Mouse (Mus musculus) liver, embryonic 14.5 days (tissue): ENCODE measurements around the gene Fitm1.

Experiments used
- CTCF ChIP-seq: IDR thresholded peaks from 2 replicates; pipeline ENCODE4 v1.5.1; 2016; ENCODE audit warnings: antibody characterized with exemption, low read depth, control low read depth
- EP300 ChIP-seq: IDR thresholded peaks from 2 replicates; pipeline ENCODE4 v1.6.1; 2016; ENCODE audit warnings: antibody characterized with exemption, low read depth

GRCm38 (mm10) chr14:55586149-55586548, 10.7 kb downstream of the Fitm1 start:
- TF ChIP-seq CTCF (peak; percentile 14; the same call in 1 of the 2 replicates), EP300 (peak; percentile 75)
